Mouse (Mus musculus): ENCODE measurements around the gene Acads. TPM values are rescaled to one million over a fixed set of nuclear protein-coding genes. Genes with fewer than 3 reads are reported as not detected.
A peak's percentile ranks its signal among the peaks of the same experiment; 100 is the strongest.

Gene Acads
- polyA plus RNA-seq, 1 experiment: 52.1 TPM

- Histone ChIP-seq H3K9ac (ENCODE audit: low read depth, poor library complexity, severe bottlenecking) (no peak overlapping the region), H3K4me1 (ENCODE audit: control insufficient read depth, insufficient read depth, low read length) (peaks cover 4% of the 10 kb centered on the region), H3K9me3 (replicated peaks; ENCODE audit: control insufficient read depth, insufficient read depth, low read length, poor library complexity, severe bottlenecking) (no peaks in the 10 kb centered on the region), H3K4me3 (ENCODE audit: low read depth, low read length) (no peak overlapping the region), H3K27me3 (ENCODE audit: control insufficient read depth, insufficient read depth, low read length, poor library complexity, severe bottlenecking) (no peaks in the 10 kb centered on the region), H3K36me3 (ENCODE audit: control insufficient read depth, insufficient read depth, low read length, poor library complexity, severe bottlenecking) (peaks cover 7% of the 10 kb centered on the region; the same call in 1 of the 2 replicates), H3K27ac (ENCODE audit: insufficient read depth, low read length) (no peak overlapping the region)
- TF ChIP-seq CTCF (IDR thresholded peaks at IDR 0.05; ENCODE audit: low read depth, low read length) (no peak), EP300 (IDR thresholded peaks at IDR 0.05; ENCODE audit: insufficient read depth, low read depth, low read length) (no peak), POLR2A (IDR thresholded peaks at IDR 0.05; ENCODE audit: insufficient read depth, low read length) (no peak)
These were observed 48.7 kb downstream of the Acads start for GRCm38 (mm10) chr5:115070457-115070856.

GRCm38 (mm10) chr5:115069611-115070010 lies 49.5 kb downstream of the Acads start:
- Histone ChIP-seq H3K27me3 (ENCODE audit: control insufficient read depth, insufficient read depth, low read length, poor library complexity, severe bottlenecking) (no peaks in the 10 kb centered on the region), H3K4me1 (ENCODE audit: control insufficient read depth, insufficient read depth, low read length) (peaks cover 4% of the 10 kb centered on the region), H3K9me3 (replicated peaks; ENCODE audit: control insufficient read depth, insufficient read depth, low read length, poor library complexity, severe bottlenecking) (no peaks in the 10 kb centered on the region), H3K4me3 (ENCODE audit: low read depth, low read length) (no peak overlapping the region), H3K27ac (ENCODE audit: insufficient read depth, low read length) (no peak overlapping the region), H3K36me3 (ENCODE audit: control insufficient read depth, insufficient read depth, low read length, poor library complexity, severe bottlenecking) (0 out of 2 replicates have a peak, but pooled peaks cover 2% of the 10 kb centered on the region), H3K9ac (ENCODE audit: low read depth, poor library complexity, severe bottlenecking) (no peak overlapping the region)
- TF ChIP-seq CTCF (IDR thresholded peaks at IDR 0.05; ENCODE audit: low read depth, low read length) (no peak), POLR2A (IDR thresholded peaks at IDR 0.05; ENCODE audit: insufficient read depth, low read length) (no peak), EP300 (IDR thresholded peaks at IDR 0.05; ENCODE audit: insufficient read depth, low read depth, low read length) (no peak)

DNA sequence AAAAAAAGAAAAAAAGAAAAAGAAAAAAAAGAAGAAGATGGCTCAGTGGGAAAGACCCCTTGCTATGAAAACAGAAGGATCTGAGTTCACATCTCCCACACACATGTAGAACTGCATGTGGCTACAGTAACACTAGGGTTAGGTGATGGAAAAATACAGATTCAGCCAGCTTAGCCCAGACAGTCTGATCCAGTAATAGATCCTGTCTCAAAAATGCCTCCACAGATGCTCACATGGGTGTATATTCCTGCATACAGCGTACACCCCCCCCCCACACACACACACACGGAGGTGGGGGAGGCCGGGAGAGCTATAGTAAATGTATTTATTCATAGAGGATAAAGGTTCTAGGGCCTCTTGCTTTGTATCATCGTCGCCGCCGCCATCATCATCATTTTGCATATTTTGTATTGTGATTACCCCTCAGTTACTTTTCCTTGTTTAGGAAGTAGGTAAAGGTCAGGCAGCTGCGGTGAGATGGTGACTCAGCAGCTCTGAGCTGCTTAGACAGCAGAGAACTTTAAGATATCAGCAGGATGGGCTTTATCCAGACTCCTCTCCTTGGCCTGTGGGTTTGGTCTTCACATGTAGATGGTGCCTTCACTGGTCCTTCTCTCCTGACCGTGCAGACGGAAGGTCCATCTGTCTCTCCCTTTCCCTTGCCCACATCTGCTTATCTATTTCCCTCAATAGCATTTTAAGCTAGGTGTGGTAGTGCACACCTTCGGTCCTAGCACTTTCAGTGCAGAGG lies 50.3 kb downstream of the Acads start:
- peak overlapping the region; percentile 43 for H3K27ac ChIP-seq (ENCODE audit: insufficient read depth, low read length)
- peaks cover 4% of the 10 kb centered on the region for H3K4me1 ChIP-seq (ENCODE audit: control insufficient read depth, insufficient read depth, low read length)
- no peaks in the 10 kb centered on the region for H3K9me3 ChIP-seq (replicated peaks; ENCODE audit: control insufficient read depth, insufficient read depth, low read length, poor library complexity, severe bottlenecking)
- no peaks in the 10 kb centered on the region for H3K36me3 ChIP-seq (ENCODE audit: control insufficient read depth, insufficient read depth, low read length, poor library complexity, severe bottlenecking)
- H3K4me3 ChIP-seq (ENCODE audit: low read depth, low read length): no peak overlapping the region
- H3K9ac ChIP-seq (ENCODE audit: low read depth, poor library complexity, severe bottlenecking): no peak overlapping the region
- H3K27me3 ChIP-seq (ENCODE audit: control insufficient read depth, insufficient read depth, low read length, poor library complexity, severe bottlenecking): no peaks in the 10 kb centered on the region
- TF ChIP-seq EP300 (IDR thresholded peaks at IDR 0.05; ENCODE audit: insufficient read depth, low read depth, low read length) (no peak), POLR2A (IDR thresholded peaks at IDR 0.05; ENCODE audit: insufficient read depth, low read length) (no peak), CTCF (IDR thresholded peaks at IDR 0.05; ENCODE audit: low read depth, low read length) (no peak)

- H3K4me3 ChIP-seq (ENCODE audit: low read depth, low read length): no peak overlapping the region
- H3K4me1 ChIP-seq (ENCODE audit: control insufficient read depth, insufficient read depth, low read length): peaks cover 4% of the 10 kb centered on the region
- no peak overlapping the region for H3K9ac ChIP-seq (ENCODE audit: low read depth, poor library complexity, severe bottlenecking)
- TF ChIP-seq POLR2A (IDR thresholded peaks at IDR 0.05; ENCODE audit: insufficient read depth, low read length) (no peak), CTCF (IDR thresholded peaks at IDR 0.05; ENCODE audit: low read depth, low read length) (no peak), EP300 (IDR thresholded peaks at IDR 0.05; ENCODE audit: insufficient read depth, low read depth, low read length) (no peak)
- 0 out of 2 replicates have a peak, but pooled peaks cover 5% of the 10 kb centered on the region for H3K36me3 ChIP-seq (ENCODE audit: control insufficient read depth, insufficient read depth, low read length, poor library complexity, severe bottlenecking)
- no peak overlapping the region for H3K27ac ChIP-seq (ENCODE audit: insufficient read depth, low read length)
- no peaks in the 10 kb centered on the region for H3K27me3 ChIP-seq (ENCODE audit: control insufficient read depth, insufficient read depth, low read length, poor library complexity, severe bottlenecking)
- no peaks in the 10 kb centered on the region for H3K9me3 ChIP-seq (replicated peaks; ENCODE audit: control insufficient read depth, insufficient read depth, low read length, poor library complexity, severe bottlenecking)
These were observed 52.9 kb downstream of the Acads start for GRCm38 (mm10) chr5:115066245-115066644.

- Histone ChIP-seq H3K4me1 (ENCODE audit: control insufficient read depth, insufficient read depth, low read length) (no peaks in the 10 kb centered on the region), H3K4me3 (ENCODE audit: low read depth, low read length) (no peak overlapping the region), H3K9me3 (replicated peaks; ENCODE audit: control insufficient read depth, insufficient read depth, low read length, poor library complexity, severe bottlenecking) (no peaks in the 10 kb centered on the region), H3K9ac (ENCODE audit: low read depth, poor library complexity, severe bottlenecking) (no peak overlapping the region), H3K27ac (ENCODE audit: insufficient read depth, low read length) (no peak overlapping the region), H3K27me3 (ENCODE audit: control insufficient read depth, insufficient read depth, low read length, poor library complexity, severe bottlenecking) (no peaks in the 10 kb centered on the region), H3K36me3 (ENCODE audit: control insufficient read depth, insufficient read depth, low read length, poor library complexity, severe bottlenecking) (0 out of 2 replicates have a peak, but pooled peaks cover 5% of the 10 kb centered on the region)
- no peak for TF ChIP-seq EP300 (IDR thresholded peaks at IDR 0.05; ENCODE audit: insufficient read depth, low read depth, low read length)
- no peak for TF ChIP-seq POLR2A (IDR thresholded peaks at IDR 0.05; ENCODE audit: insufficient read depth, low read length)
These were observed 55.8 kb downstream of the Acads start for GRCm38 (mm10) chr5:115063391-115063790.

DNA sequence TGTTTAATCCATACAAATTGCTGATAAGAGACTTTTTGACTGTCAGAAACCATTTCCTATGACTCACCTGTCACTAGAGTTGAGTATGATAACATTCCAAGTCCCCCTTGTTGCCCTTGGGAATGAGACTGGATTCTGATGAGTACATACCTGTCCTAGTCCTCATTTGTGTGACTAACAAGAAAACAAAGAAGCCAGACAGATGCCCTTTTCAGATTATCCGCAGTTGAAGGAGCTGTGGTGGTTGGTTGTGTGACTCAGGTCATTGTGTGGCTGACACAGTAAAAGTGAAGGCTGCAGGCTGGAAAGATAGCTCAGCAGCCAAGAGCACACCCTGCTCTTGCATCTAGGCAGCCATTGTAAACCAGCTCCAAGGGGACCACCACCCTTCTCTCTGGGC lies 56.6 kb downstream of the Acads start:
- H3K4me1 ChIP-seq (ENCODE audit: control insufficient read depth, insufficient read depth, low read length): no peaks in the 10 kb centered on the region
- H3K9me3 ChIP-seq (replicated peaks; ENCODE audit: control insufficient read depth, insufficient read depth, low read length, poor library complexity, severe bottlenecking): no peaks in the 10 kb centered on the region
- no peak overlapping the region for H3K27ac ChIP-seq (ENCODE audit: insufficient read depth, low read length)
- 0 out of 2 replicates have a peak, but pooled peaks cover 5% of the 10 kb centered on the region for H3K36me3 ChIP-seq (ENCODE audit: control insufficient read depth, insufficient read depth, low read length, poor library complexity, severe bottlenecking)
- H3K27me3 ChIP-seq (ENCODE audit: control insufficient read depth, insufficient read depth, low read length, poor library complexity, severe bottlenecking): no peaks in the 10 kb centered on the region
- TF ChIP-seq EP300 (IDR thresholded peaks at IDR 0.05; ENCODE audit: insufficient read depth, low read depth, low read length) (no peak), CTCF (IDR thresholded peaks at IDR 0.05; ENCODE audit: low read depth, low read length) (no peak)
- no peak overlapping the region for H3K4me3 ChIP-seq (ENCODE audit: low read depth, low read length)
- H3K9ac ChIP-seq (ENCODE audit: low read depth, poor library complexity, severe bottlenecking): no peak overlapping the region

All from ES-Bruce4 (cell line).